Mouse (Mus musculus) cortical plate, adult 2 months (tissue): ENCODE results near the gene Set.

Experiments
- CTCF ChIP-seq: fragments of 200-500 bp; IDR thresholded peaks from 2 replicates; pipeline ENCODE4 v1.5.1; 2011; ENCODE audit warnings: mild to moderate bottlenecking, control low read depth, low read length; ENCODE audit not compliant: insufficient read depth; ENCODE audit errors: extremely low read depth
- POLR2A ChIP-seq: fragments of 200-500 bp; IDR thresholded peaks from 2 replicates; pipeline ENCODE4 v1.6.1; 2011; ENCODE audit warnings: mild to moderate bottlenecking, low read length, control low read depth; ENCODE audit not compliant: insufficient read depth; ENCODE audit errors: extremely low read depth

GRCm38 (mm10) chr2:30120269-30120668 lies 63.1 kb downstream of the Set start:
- TF ChIP-seq CTCF (no peak), POLR2A (no peak)
